Mouse (Mus musculus) frontal cortex, postnatal 25 days (tissue): ENCODE measurements around the gene Fip1l1.

ENCODE experiments used
- DNase-seq, 2 experiments: peaks; one replicate each; pipeline ENCODE4 v3.0.0; 2022; ENCODE audit warnings: low spot score in 2 of 2

The Fip1l1 gene

GRCm38 (mm10) chr5:74613491-74614151 is 78.4 kb downstream of the Fip1l1 start:
- no peak for DNase-seq

GRCm38 (mm10) chr5:74617816-74618572 is 82.7 kb downstream of the Fip1l1 start:
- no peak for DNase-seq

GRCm38 (mm10) chr5:74618573-74619059 is 83.4 kb downstream of the Fip1l1 start:
- DNase-seq: no peak

GRCm38 (mm10) chr5:74621691-74622470 is 86.6 kb downstream of the Fip1l1 start:
- no peak for DNase-seq

GRCm38 (mm10) chr5:74623316-74624000 is 88.2 kb downstream of the Fip1l1 start:
- DNase-seq: no peak

GRCm38 (mm10) chr5:74624385-74624784 is 89.1 kb downstream of the Fip1l1 start:
- no peak for DNase-seq

GRCm38 (mm10) chr5:74628001-74628400 is 92.8 kb downstream of the Fip1l1 start:
- DNase-seq: no peak

- DNase-seq: no peak
Observed at GRCm38 (mm10) chr5:74632369-74633114, 97.3 kb downstream of the Fip1l1 start.

GRCm38 (mm10) chr5:74633453-74633852 is 98.2 kb downstream of the Fip1l1 start:
- DNase-seq: no peak

- DNase-seq: no peak
Observed at GRCm38 (mm10) chr5:74634391-74634790, 99.1 kb downstream of the Fip1l1 start.

- no peak for DNase-seq
Observed at GRCm38 (mm10) chr5:74639516-74639915, 104.3 kb downstream of the Fip1l1 start.

GRCm38 (mm10) chr5:74640504-74640903 is 105.3 kb downstream of the Fip1l1 start:
- DNase-seq: no peak

GRCm38 (mm10) chr5:74641000-74641399 is 105.8 kb downstream of the Fip1l1 start:
- DNase-seq: no peak

- no peak for DNase-seq
Observed at GRCm38 (mm10) chr5:74642291-74642690, 107.0 kb downstream of the Fip1l1 start.

GRCm38 (mm10) chr5:74647584-74647984 is 112.3 kb downstream of the Fip1l1 start:
- no peak for DNase-seq

GRCm38 (mm10) chr5:74648216-74648615 is 113.0 kb downstream of the Fip1l1 start:
- no peak for DNase-seq
